Mouse (Mus musculus): Measurements from ENCODE around the gene Dscam. TPM values are rescaled to one million over a fixed set of nuclear protein-coding genes. Genes with fewer than 3 reads are reported as not detected.

Dscam gene
- polyA plus RNA-seq (2014; fragmentation: Illumina TruSeq; extraction: RNeasy Lipid Tissue Mini Kit (QIAGEN cat#74804); ENCODE audit: low replicate concordance) = not detected

GRCm38 (mm10) chr16:97170513-97171081, at the start of gene Dscam:
Gene Dscam (minus strand): TSS chr16:97170752.

Other genes starting within 250 kb of the Dscam start
- gene Bace2, start 186.0 kb upstream of the Dscam start, polyA plus RNA-seq (2014; fragmentation: Illumina TruSeq; extraction: RNeasy Lipid Tissue Mini Kit (QIAGEN cat#74804); ENCODE audit: low replicate concordance) = 5.8 TPM